Mouse (Mus musculus): Measurements from ENCODE around the gene H2al1g. TPM values are rescaled to one million over a fixed set of nuclear protein-coding genes. Genes with fewer than 3 reads are reported as not detected.
"Not testable (repeated sequence)": the region's sequence is repeated elsewhere in the genome, so short reads cannot be mapped to it uniquely, and the experiment has no call there.

H2al1g gene
- not detected in 2 replicates for polyA plus RNA-seq (2015; fragmentation: Nextera tagmentation; extraction: Ambion mirVana)

DNA sequence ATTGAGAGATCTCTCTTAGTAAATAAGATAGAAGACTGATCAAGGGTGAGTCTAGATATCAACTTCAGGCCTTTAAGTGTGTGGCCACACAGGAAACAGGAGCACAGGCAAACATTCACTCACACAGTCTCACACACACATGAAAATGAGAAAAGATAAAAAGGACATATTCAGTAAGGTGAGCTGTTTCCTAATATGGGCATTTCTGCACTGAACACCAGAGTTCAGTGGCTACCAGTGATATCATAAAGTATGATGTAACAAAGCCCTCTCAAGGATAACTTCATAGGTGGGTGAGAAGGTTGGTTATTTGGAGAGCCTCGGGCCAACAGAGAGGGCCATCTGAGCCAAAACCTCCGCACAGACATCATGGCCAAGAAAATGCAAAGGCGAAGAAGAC, at the start of gene H2al1g:
H2al1g (plus strand) TSS at position 301 of the 400 bp plus-strand sequence.
- not testable (repeated sequence) for H3K9ac ChIP-seq (ENCODE audit: low read depth, low read length); H3K9me3 ChIP-seq (replicated peaks; ENCODE audit: control insufficient read depth, low read length); H3K36me3 ChIP-seq (ENCODE audit: control insufficient read depth, insufficient read depth); H3K4me2 ChIP-seq (ENCODE audit: low read depth, low read length); H3K27ac ChIP-seq (ENCODE audit: low read length); H3K4me1 ChIP-seq (ENCODE audit: control insufficient read depth, low read depth, low read length); H3K4me3 ChIP-seq (ENCODE audit: low read depth, low read length); ATAC-seq (ENCODE audit: low read depth); H3K27me3 ChIP-seq (ENCODE audit: control insufficient read depth, insufficient read depth, low read depth, low read length)
- WGBS (ENCODE audit: insufficient replicate concordance) = no CpG with 5 or more reads among the region's 3 CpGs

GRCm38 (mm10) chrX:11269074-11269473, 49.0 kb upstream of the H2al1g start:
- Histone ChIP-seq H3K27me3 (ENCODE audit: control insufficient read depth, insufficient read depth, low read depth, low read length) (no peaks in the 10 kb centered on the region), H3K9ac (ENCODE audit: low read depth, low read length) (no peak overlapping the region), H3K4me2 (ENCODE audit: low read depth, low read length) (no peak overlapping the region), H3K4me1 (ENCODE audit: control insufficient read depth, low read depth, low read length) (no peaks in the 10 kb centered on the region), H3K27ac (ENCODE audit: low read length) (no peak overlapping the region), H3K9me3 (replicated peaks; ENCODE audit: control insufficient read depth, low read length) (no peaks in the 10 kb centered on the region), H3K36me3 (ENCODE audit: control insufficient read depth, insufficient read depth) (no peaks in the 10 kb centered on the region), H3K4me3 (ENCODE audit: low read depth, low read length) (no peak overlapping the region)
- 69% methylated on average over 3 of the region's 3 CpGs for WGBS (ENCODE audit: insufficient replicate concordance)
- ATAC-seq (ENCODE audit: low read depth) = no peak

DNA sequence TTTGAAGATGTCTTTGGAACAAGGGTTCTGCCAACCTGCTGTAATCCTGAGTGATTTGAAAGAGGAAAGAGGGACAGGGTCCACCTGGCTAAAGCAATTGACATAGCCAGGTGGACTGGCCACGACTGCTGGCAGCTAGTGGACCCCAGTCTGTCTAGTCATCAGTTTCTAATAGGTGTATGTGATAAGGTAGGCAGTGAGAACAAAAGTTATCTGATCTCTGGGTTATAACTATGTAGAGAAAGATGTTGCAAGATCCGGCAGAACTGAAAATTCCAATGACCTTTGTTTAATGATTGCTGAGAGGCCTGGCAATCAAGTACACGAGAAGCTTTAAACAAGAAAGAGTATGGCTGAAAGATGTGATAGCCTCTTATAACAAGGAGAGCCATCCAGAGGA, 44.9 kb upstream of the H2al1g start:
- Histone ChIP-seq H3K27me3 (ENCODE audit: control insufficient read depth, insufficient read depth, low read depth, low read length) (no peaks in the 10 kb centered on the region), H3K36me3 (ENCODE audit: control insufficient read depth, insufficient read depth) (no peaks in the 10 kb centered on the region), H3K4me2 (ENCODE audit: low read depth, low read length) (no peak overlapping the region), H3K9me3 (replicated peaks; ENCODE audit: control insufficient read depth, low read length) (no peaks in the 10 kb centered on the region), H3K9ac (ENCODE audit: low read depth, low read length) (no peak overlapping the region), H3K4me1 (ENCODE audit: control insufficient read depth, low read depth, low read length) (no peaks in the 10 kb centered on the region), H3K4me3 (ENCODE audit: low read depth, low read length) (no peak overlapping the region), H3K27ac (ENCODE audit: low read length) (no peak overlapping the region)
- WGBS (ENCODE audit: insufficient replicate concordance) = 44% methylated on average over 3 of the region's 3 CpGs
- no peak for ATAC-seq (ENCODE audit: low read depth)

GRCm38 (mm10) chrX:11277083-11277482, 41.0 kb upstream of the H2al1g start:
- no peak overlapping the region for H3K27ac ChIP-seq (ENCODE audit: low read length)
- no peak for ATAC-seq (ENCODE audit: low read depth)
- no peaks in the 10 kb centered on the region for H3K4me1 ChIP-seq (ENCODE audit: control insufficient read depth, low read depth, low read length)
- no peaks in the 10 kb centered on the region for H3K36me3 ChIP-seq (ENCODE audit: control insufficient read depth, insufficient read depth)
- WGBS (ENCODE audit: insufficient replicate concordance) = 63% methylated on average over 6 of the region's 6 CpGs
- H3K4me3 ChIP-seq (ENCODE audit: low read depth, low read length) = no peak overlapping the region
- no peaks in the 10 kb centered on the region for H3K27me3 ChIP-seq (ENCODE audit: control insufficient read depth, insufficient read depth, low read depth, low read length)
- H3K4me2 ChIP-seq (ENCODE audit: low read depth, low read length) = no peak overlapping the region
- no peaks in the 10 kb centered on the region for H3K9me3 ChIP-seq (replicated peaks; ENCODE audit: control insufficient read depth, low read length)
- no peak overlapping the region for H3K9ac ChIP-seq (ENCODE audit: low read depth, low read length)

DNA sequence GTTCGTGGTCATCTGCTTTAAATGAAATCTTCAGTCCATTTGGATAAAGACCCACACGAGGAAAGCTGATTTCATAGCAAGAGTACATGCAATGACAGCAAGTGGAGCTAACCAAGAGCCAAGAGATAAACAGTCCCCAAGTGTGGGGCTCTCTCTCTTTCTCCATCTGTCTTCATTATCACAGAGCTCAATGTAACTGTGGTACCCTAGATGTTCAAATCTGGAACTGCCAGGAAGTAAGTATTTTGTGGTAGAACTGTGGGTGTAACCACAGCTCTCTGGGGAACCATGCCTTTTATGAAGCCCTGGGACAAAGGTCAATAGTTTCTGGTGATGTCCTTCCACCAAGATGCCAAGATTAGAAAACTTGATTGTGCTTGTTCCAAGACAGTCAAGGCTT, 37.3 kb upstream of the H2al1g start:
- ATAC-seq (ENCODE audit: low read depth) = no peak
- Histone ChIP-seq H3K36me3 (ENCODE audit: control insufficient read depth, insufficient read depth) (no peaks in the 10 kb centered on the region), H3K4me1 (ENCODE audit: control insufficient read depth, low read depth, low read length) (no peaks in the 10 kb centered on the region), H3K4me2 (ENCODE audit: low read depth, low read length) (no peak overlapping the region), H3K9ac (ENCODE audit: low read depth, low read length) (no peak overlapping the region), H3K27me3 (ENCODE audit: control insufficient read depth, insufficient read depth, low read depth, low read length) (no peaks in the 10 kb centered on the region), H3K4me3 (ENCODE audit: low read depth, low read length) (no peak overlapping the region), H3K9me3 (replicated peaks; ENCODE audit: control insufficient read depth, low read length) (no peaks in the 10 kb centered on the region), H3K27ac (ENCODE audit: low read length) (no peak overlapping the region)
- 44% methylated on average over 2 of the region's 2 CpGs for WGBS (ENCODE audit: insufficient replicate concordance)

DNA sequence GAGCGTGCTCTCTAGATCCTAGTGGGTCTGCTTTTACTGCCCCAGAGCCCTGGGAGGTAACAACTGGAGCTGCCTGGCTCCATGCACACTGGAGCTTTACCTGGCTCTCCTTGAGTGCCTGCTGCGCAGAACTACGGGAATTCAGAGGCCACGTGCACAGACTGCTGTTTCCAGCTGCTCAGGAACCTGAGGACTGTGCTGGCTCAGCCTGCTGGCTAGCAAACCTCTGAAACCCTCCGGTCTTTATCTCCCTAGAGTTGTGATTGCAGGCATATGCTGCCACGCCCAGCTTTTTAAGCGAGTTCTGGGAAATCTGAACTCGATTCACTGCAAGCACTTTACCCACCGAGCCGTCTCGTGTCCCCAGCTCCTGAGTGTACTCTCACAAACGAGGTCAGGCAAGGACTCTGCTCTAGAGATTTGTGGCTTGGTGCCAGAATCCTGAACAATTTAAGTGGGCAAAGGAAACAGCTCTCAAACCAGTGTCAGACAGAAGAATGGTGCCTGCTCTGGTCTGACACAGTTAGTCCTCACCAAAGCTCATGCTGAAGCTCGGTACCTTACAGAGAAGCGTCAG, 29.7 kb upstream of the H2al1g start:
- Histone ChIP-seq H3K4me1 (ENCODE audit: control insufficient read depth, low read depth, low read length) (no peaks in the 10 kb centered on the region), H3K9me3 (replicated peaks; ENCODE audit: control insufficient read depth, low read length) (no peaks in the 10 kb centered on the region), H3K4me3 (ENCODE audit: low read depth, low read length) (no peak overlapping the region), H3K4me2 (ENCODE audit: low read depth, low read length) (no peak overlapping the region), H3K27me3 (ENCODE audit: control insufficient read depth, insufficient read depth, low read depth, low read length) (no peaks in the 10 kb centered on the region), H3K27ac (ENCODE audit: low read length) (no peak overlapping the region), H3K36me3 (ENCODE audit: control insufficient read depth, insufficient read depth) (no peaks in the 10 kb centered on the region), H3K9ac (ENCODE audit: low read depth, low read length) (no peak overlapping the region)
- ATAC-seq (ENCODE audit: low read depth) = no peak
- 47% methylated on average over 14 of the region's 14 CpGs for WGBS (ENCODE audit: insufficient replicate concordance)

GRCm38 (mm10) chrX:11289244-11289643, 28.8 kb upstream of the H2al1g start:
- no peak overlapping the region for H3K27ac ChIP-seq (ENCODE audit: low read length)
- H3K4me3 ChIP-seq (ENCODE audit: low read depth, low read length) = no peak overlapping the region
- no peaks in the 10 kb centered on the region for H3K36me3 ChIP-seq (ENCODE audit: control insufficient read depth, insufficient read depth)
- no peak overlapping the region for H3K9ac ChIP-seq (ENCODE audit: low read depth, low read length)
- no peaks in the 10 kb centered on the region for H3K4me1 ChIP-seq (ENCODE audit: control insufficient read depth, low read depth, low read length)
- ATAC-seq (ENCODE audit: low read depth) = no peak
- no peaks in the 10 kb centered on the region for H3K27me3 ChIP-seq (ENCODE audit: control insufficient read depth, insufficient read depth, low read depth, low read length)
- 38% methylated on average over 4 of the region's 4 CpGs for WGBS (ENCODE audit: insufficient replicate concordance)
- no peaks in the 10 kb centered on the region for H3K9me3 ChIP-seq (replicated peaks; ENCODE audit: control insufficient read depth, low read length)
- H3K4me2 ChIP-seq (ENCODE audit: low read depth, low read length) = no peak overlapping the region

DNA sequence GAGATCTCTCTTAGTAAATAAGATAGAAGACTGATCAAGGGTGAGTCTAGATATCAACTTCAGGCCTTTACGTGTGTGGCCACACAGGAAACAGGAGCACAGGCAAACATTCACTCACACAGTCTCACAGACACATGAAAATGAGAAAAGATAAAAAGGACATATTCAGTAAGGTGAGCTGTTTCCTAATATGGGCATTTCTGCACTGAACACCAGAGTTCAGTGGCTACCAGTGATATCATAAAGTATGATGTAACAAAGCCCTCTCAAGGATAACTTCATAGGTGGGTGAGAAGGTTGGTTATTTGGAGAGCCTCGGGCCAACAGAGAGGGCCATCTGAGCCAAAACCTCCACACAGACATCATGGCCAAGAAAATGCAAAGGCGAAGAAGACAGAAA, 19.1 kb upstream of the H2al1g start, which contains the start of gene H2al1a:
H2al1a (plus strand) TSS at position 301 of the 400 bp plus-strand sequence.
- not testable (repeated sequence) for H3K27me3 ChIP-seq (ENCODE audit: control insufficient read depth, insufficient read depth, low read depth, low read length); H3K36me3 ChIP-seq (ENCODE audit: control insufficient read depth, insufficient read depth); H3K9me3 ChIP-seq (replicated peaks; ENCODE audit: control insufficient read depth, low read length); H3K4me2 ChIP-seq (ENCODE audit: low read depth, low read length); H3K4me3 ChIP-seq (ENCODE audit: low read depth, low read length); H3K27ac ChIP-seq (ENCODE audit: low read length); H3K9ac ChIP-seq (ENCODE audit: low read depth, low read length); H3K4me1 ChIP-seq (ENCODE audit: control insufficient read depth, low read depth, low read length); ATAC-seq (ENCODE audit: low read depth)
- no CpG with 5 or more reads among the region's 3 CpGs for WGBS (ENCODE audit: insufficient replicate concordance)

DNA sequence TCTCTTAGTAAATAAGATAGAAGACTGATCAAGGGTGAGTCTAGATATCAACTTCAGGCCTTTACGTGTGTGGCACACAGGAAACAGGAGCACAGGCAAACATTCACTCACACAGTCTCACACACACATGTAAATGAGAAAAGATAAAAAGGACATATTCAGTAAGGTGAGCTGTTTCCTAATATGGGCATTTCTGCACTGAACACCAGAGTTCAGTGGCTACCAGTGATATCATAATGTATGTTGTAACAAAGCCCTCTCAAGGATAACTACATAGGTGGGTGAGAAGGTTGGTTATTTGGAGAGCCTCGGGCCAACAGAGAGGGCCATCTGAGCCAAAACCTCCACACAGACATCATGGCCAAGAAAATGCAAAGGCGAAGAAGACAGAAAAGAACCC, 15.9 kb upstream of the H2al1g start, which contains the start of gene H2al1b:
H2al1b (plus strand) TSS at position 301 of the 400 bp plus-strand sequence.
- not testable (repeated sequence) for H3K27me3 ChIP-seq (ENCODE audit: control insufficient read depth, insufficient read depth, low read depth, low read length); H3K27ac ChIP-seq (ENCODE audit: low read length); H3K9me3 ChIP-seq (replicated peaks; ENCODE audit: control insufficient read depth, low read length); H3K4me3 ChIP-seq (ENCODE audit: low read depth, low read length); H3K36me3 ChIP-seq (ENCODE audit: control insufficient read depth, insufficient read depth); H3K4me2 ChIP-seq (ENCODE audit: low read depth, low read length); H3K9ac ChIP-seq (ENCODE audit: low read depth, low read length); H3K4me1 ChIP-seq (ENCODE audit: control insufficient read depth, low read depth, low read length); ATAC-seq (ENCODE audit: low read depth)
- 62% methylated on average over 1 of the region's 3 CpGs for WGBS (ENCODE audit: insufficient replicate concordance)
